Mouse (Mus musculus): ENCODE measurements around the gene Pkp4.

The Pkp4 gene

GRCm38 (mm10) chr2:59271835-59272234 lies 111.2 kb downstream of the Pkp4 start:
- no peak for DNase-seq (ENCODE audit: low spot score in 2 of 2)

DNA sequence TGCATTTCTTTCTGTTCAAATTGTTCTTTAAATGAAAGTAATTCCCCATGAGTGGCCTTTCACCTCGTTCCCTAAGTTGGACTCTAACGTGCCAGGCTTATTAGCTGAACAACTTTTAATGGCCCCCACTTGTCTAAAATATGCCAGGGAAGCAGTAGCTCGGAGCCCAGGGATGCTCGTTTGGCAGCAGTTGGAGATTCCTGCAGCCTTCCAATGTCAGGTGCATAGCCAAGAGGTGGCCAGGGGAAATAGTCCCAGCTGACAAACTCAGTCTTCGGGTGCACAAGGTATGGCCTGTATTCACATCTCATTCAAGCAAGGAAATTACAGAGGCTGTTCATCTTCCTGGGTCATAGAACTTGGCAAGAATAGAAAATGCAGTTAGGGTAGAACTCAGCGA lies 112.1 kb downstream of the Pkp4 start:
- no peak for DNase-seq (ENCODE audit: low spot score in 2 of 2)

DNA sequence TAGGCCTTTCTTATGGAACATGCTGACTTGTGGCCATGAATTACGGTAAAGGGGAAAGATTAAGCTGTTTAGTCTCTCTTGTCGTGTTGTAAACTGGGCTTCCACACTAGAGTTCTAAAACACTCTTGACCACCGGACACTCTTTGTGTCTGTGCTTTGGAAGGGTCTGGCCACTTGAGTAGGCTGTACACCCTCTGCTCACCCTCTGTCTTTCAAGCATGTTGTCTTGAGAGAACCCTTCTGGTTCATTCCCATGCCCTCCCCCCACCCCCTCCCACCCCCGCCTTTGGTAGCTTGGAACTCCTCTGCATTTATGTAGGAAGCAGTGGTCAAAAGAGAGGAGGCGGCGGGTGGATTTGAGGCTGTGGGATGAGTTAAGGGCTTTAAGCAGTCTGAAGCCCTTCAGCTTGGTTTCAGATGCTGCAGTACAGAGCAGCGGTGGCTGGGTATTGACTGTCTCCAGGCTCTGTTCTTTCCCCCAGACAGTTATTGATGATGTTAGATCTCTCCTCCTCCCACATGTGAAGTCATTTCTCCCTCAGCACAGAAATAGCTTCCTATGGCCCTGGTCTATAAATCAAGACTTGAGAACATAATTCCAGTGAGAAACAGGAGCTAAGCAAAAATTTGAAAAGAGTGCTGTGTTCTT lies 120.4 kb downstream of the Pkp4 start:
- DNase-seq (ENCODE audit: low spot score in 2 of 2): no peak

DNA sequence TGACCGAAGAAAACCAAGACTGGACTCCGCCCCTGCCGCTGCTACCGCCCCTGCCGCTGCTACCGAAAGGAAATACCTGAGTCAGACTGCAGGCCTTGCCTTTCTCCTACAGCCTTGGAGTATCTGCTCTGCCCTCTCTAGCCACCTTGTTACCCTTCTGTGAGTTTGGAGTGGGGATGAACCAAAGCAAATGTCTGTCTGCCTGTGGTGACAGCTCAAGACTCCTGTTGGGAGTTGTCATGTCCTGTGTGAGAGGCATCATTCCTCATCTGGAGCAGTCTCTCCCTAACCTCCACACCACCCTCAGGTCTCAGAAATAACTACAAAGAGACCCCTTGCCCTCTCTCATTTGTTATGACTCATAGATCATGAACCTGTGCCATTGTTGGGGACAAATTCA lies 122.3 kb downstream of the Pkp4 start:
- no peak for DNase-seq (ENCODE audit: low spot score in 2 of 2)

- no peak for DNase-seq (ENCODE audit: low spot score in 2 of 2)
These were observed 123.6 kb downstream of the Pkp4 start for GRCm38 (mm10) chr2:59284216-59284615.

- DNase-seq (ENCODE audit: low spot score in 2 of 2): no peak
These were observed 124.3 kb downstream of the Pkp4 start for GRCm38 (mm10) chr2:59284734-59285490.

DNA sequence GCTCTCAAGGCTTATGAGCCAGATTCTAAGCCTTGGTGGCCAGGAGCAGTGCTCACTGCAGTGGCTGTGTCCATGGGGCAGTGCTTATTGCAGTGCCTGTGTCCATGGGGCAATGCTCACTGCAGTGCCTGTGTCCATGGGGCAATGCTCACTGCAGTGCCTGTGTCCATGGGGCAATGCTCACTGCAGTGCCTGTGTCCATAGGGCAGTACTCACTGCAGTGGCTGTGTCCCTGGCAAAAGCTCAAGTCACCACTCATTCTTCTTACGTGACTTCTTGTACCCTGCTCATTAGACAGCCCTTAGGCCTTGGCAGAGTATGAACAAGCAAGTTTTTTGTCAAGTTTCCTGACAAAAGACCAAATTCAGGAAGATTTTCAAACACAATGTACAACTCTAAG lies 124.9 kb downstream of the Pkp4 start:
- DNase-seq (ENCODE audit: low spot score in 2 of 2): no peak

DNA sequence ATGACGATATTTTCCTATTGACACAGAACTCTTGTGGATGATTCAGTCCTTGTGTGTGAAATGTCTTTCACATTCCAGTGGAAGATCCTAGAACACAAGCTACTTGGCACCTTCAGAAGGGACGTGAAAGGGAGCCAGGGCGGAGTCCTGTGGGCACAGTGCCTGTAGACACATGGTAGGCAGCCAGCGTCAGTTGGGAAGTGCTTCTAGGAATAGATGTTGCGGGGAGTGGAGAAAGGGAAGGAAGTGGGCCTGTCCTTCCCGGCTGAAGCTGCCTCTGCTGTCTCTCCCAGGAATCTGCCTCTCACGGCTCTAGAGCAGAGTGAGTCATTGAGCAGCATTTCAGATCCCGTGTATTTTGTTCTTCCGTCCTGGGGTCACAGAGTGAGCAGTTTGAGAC lies 125.6 kb downstream of the Pkp4 start:
- peak; percentile 84 to 85 for DNase-seq (ENCODE audit: low spot score in 2 of 2)

GRCm38 (mm10) chr2:59287630-59288029 lies 127.0 kb downstream of the Pkp4 start:
- DNase-seq (ENCODE audit: low spot score in 2 of 2): no peak

- DNase-seq (ENCODE audit: low spot score in 2 of 2): no peak
These were observed 128.8 kb downstream of the Pkp4 start for GRCm38 (mm10) chr2:59289411-59289810.

GRCm38 (mm10) chr2:59290391-59290790 lies 129.7 kb downstream of the Pkp4 start:
- DNase-seq (ENCODE audit: low spot score in 2 of 2): no peak

DNA sequence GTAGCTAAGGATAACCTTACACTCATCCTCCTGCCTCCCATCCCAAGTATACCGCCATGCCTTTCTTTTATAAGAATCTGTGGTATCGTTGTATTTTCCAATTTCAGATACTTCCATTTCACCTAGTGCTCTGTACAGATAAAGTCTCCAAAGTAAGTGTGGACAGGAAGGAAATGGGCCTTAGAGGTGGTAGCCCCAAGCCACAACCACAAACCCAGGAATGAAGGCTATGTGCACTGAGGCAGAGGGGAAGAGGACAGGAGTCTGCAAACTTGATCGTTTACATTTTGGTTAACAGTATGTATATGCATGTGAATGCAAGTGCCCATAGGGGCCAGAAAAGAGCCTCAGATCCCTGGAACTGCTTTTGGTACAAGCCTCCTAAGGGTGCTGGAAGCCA lies 139.2 kb downstream of the Pkp4 start:
- no peak for DNase-seq (ENCODE audit: low spot score in 2 of 2)

GRCm38 (mm10) chr2:59301671-59302070 lies 141.0 kb downstream of the Pkp4 start:
- DNase-seq (ENCODE audit: low spot score in 2 of 2): peak; percentile 20 to 23

- no peak for DNase-seq (ENCODE audit: low spot score in 2 of 2)
These were observed 141.8 kb downstream of the Pkp4 start for GRCm38 (mm10) chr2:59302430-59302829.

GRCm38 (mm10) chr2:59303530-59304063 lies 142.9 kb downstream of the Pkp4 start:
- no peak for DNase-seq (ENCODE audit: low spot score in 2 of 2)

DNA sequence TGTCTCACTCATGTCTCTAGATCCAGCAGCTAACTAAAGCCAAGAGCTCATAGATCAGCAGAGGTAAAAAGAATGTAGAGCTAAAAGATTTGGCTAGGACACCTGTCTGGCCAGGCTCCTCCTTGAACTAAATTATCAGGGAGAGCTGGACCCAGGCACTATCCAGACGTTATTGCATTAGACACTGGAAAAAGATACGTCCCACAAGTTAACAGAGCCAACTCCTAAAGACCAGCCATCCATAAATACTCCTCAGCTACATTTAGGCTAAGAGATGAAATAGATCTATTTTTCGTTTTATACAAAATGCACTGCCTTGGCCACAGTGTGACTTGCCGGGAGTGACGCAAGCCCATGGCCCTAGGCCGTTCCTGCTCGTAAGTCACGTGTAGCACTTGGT lies 146.7 kb downstream of the Pkp4 start:
- no peak for DNase-seq (ENCODE audit: low spot score in 2 of 2)

GRCm38 (mm10) chr2:59308055-59308454 lies 147.4 kb downstream of the Pkp4 start:
- DNase-seq (ENCODE audit: low spot score in 2 of 2): no peak

DNA sequence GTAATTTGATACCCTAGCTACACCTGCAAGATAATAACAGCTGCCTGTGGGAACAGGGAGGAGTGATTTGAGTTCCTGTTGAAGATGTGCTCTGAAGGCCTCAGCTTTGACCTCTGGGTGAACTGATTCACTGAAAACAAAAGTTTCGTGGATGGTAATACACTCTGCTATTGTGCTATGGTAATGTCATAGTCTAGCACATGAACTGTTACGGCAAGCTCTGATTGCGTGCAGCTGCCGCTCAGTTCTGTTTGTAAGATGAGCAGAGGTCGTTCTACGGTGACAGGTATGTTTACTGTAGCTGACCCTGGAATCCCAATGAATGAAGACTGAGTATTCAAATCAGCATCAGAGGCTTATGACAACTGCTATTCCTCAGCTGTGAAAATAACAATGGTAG lies 152.6 kb downstream of the Pkp4 start:
- DNase-seq (ENCODE audit: low spot score in 2 of 2): no peak

GRCm38 (mm10) chr2:59318631-59319030 lies 158.0 kb downstream of the Pkp4 start:
- no peak for DNase-seq (ENCODE audit: low spot score in 2 of 2)

DNA sequence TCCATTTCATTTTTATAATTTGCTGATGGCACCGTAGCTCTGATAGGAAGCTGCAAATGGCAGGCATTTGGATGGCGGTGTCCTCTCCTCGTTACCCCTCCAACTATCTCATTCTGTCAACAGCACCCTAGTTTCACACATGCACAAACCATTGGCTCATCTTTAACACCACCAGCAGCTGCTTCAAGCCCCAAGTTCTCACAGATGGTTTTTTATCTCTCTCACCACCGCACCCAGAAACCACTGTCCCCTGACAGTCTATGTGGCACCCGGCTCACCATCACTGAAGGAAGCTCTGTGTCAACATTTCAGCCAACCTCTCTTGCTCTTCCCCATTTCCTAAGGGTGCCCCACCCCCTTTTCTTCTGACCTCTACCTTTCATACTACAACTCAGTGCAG lies 167.3 kb downstream of the Pkp4 start:
- no peak for DNase-seq (ENCODE audit: low spot score in 2 of 2)

DNA sequence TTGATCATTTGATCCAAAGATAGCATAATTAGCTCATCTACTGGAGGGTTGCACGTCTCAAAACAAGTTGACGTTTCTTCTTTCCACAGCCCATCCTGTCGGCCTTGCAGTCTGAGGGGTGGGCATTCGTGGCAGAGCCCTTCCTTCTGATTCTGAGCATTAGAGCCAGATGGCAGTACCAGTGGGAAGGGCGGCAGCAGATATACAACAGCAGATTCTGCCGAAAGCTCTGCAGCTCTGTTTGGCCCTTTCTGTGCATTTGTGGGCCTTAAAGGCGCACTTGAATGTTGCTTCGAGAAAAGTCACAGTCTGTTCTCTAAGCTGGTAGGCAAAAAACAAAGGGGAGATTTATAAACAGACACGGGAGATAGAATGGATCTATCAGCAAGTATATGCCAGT lies 170.4 kb downstream of the Pkp4 start:
- no peak for DNase-seq (ENCODE audit: low spot score in 2 of 2)

DNA sequence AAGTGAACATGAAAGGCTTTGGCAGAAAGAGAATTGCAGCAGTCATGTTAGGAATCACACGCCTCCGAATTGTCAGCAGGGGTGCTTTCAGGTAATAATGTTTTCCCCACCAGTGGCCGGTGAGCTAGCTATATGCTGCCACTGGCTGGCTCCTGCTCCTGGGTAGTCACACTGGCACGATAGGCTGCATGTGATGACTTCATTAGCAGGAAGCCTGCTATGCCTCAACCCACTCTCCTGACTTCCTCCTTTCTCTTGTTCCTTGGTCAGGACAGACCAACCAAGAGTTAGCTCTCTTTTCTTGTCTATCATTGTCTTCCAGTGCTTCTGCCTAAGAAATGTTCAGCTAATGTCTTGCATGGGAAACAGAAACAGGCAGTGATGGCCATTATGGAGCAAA lies 171.9 kb downstream of the Pkp4 start:
- no peak for DNase-seq (ENCODE audit: low spot score in 2 of 2)

GRCm38 (mm10) chr2:59338501-59338900 lies 177.9 kb downstream of the Pkp4 start:
- DNase-seq (ENCODE audit: low spot score in 2 of 2): no peak

All from frontal cortex, postnatal 36 days (tissue).